Mouse (Mus musculus): ENCODE results near the gene Mysm1. TPM values are rescaled to one million over a fixed set of nuclear protein-coding genes. Genes with fewer than 3 reads are reported as not detected.
A peak's percentile ranks its signal among the peaks of the same experiment; 100 is the strongest.

Gene Mysm1
- polyA plus RNA-seq, 1 experiment from 2014 or later: 8.3 TPM

GRCm38 (mm10) chr4:95005251-95005830, 26.4 kb upstream of the Mysm1 start:
- WGBS (ENCODE audit: insufficient replicate concordance): 56% methylated on average over 6 of the region's 6 CpGs

DNA sequence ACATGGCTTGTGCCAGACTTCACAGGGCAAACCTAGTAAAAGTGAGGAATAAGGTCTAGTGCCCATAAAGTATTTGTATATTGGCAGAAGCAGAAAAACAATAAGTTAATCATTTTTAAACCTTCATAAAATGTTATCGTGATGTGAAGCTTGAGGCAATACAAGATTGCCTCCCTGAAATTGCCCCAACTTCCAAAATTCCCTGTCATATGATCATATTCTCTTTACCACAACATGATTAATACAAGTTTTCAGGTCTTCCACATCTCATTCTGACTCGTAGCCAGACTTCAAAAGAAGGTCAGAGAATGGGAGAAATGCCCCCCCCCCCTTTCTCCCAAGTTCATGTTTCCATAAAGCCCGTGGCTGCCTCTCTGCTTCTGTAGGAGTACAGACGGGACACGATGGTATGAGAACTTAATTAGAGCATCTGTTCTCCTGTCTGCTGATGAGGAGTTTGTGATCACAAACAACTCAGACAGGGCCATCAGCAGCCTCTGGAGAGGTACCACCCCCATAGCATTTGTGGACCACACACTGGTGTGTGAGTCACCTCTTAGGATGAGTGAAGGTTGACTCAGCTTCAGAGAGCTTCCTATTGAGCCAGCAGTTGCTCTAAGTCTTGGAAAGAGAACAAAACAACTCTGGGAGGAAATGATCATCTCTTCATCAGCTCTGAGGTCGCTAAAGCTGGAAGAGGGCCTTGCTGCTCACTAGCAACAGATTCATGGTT, 22.3 kb upstream of the Mysm1 start:
- no peak for DNase-seq
- H3K36me3 ChIP-seq: no peaks in the 10 kb centered on the region
- no peaks in the 10 kb centered on the region for H3K27me3 ChIP-seq
- 43% methylated on average over 6 of the region's 6 CpGs for WGBS (ENCODE audit: insufficient replicate concordance)
- H3K4me3 ChIP-seq (replicated peaks): no peak overlapping the region
- ATAC-seq (ENCODE audit: low read depth): no peak
- no peaks in the 10 kb centered on the region for H3K9me3 ChIP-seq (replicated peaks)
- H3K4me2 ChIP-seq: no peak overlapping the region
- H3K4me1 ChIP-seq (replicated peaks): no peaks in the 10 kb centered on the region
- H3K9ac ChIP-seq: no peak overlapping the region
- H3K27ac ChIP-seq: no peak overlapping the region

More at GRCm38 (mm10) chr4:95005251-95005830, 26.4 kb upstream of the Mysm1 start:
- Histone ChIP-seq H3K4me2 (no peak overlapping the region), H3K9ac (no peak overlapping the region), H3K27me3 (no peaks in the 10 kb centered on the region), H3K36me3 (no peaks in the 10 kb centered on the region), H3K4me3 (replicated peaks) (no peak overlapping the region), H3K27ac (no peak overlapping the region), H3K9me3 (replicated peaks) (no peaks in the 10 kb centered on the region), H3K4me1 (replicated peaks) (no peaks in the 10 kb centered on the region)
- no peak for ATAC-seq (ENCODE audit: low read depth)
- no peak for DNase-seq

GRCm38 (mm10) chr4:95000147-95000546, 21.2 kb upstream of the Mysm1 start:
- no peaks in the 10 kb centered on the region for H3K4me1 ChIP-seq (replicated peaks)
- H3K9ac ChIP-seq: no peak overlapping the region
- H3K9me3 ChIP-seq (replicated peaks): no peaks in the 10 kb centered on the region
- WGBS (ENCODE audit: insufficient replicate concordance): 70% methylated on average over 1 of the region's 1 CpGs
- no peak overlapping the region for H3K4me3 ChIP-seq (replicated peaks)
- DNase-seq (no peak), ATAC-seq (ENCODE audit: low read depth) (no peak)
- H3K27me3 ChIP-seq: no peaks in the 10 kb centered on the region
- no peaks in the 10 kb centered on the region for H3K36me3 ChIP-seq
- no peak overlapping the region for H3K27ac ChIP-seq
- H3K4me2 ChIP-seq: no peak overlapping the region

DNA sequence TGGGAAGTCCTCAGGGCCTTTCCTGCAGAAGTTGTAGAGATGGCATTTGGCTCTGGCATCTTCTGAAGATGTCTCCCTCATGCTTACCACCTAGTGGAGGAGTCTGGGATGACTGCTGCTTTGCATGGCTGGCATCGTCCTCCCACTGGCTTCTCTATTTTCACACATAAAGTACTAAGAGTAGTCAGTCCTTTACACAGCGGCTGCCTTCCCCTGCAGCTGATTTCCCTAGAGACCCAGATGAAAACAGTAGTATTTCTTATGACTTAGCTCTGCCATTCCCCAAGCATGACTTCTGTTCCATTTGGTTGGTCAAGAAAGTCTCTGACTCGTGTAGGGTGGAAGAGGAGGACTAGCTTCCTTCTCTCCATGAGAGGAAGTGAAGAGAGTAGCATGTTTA, 20.3 kb upstream of the Mysm1 start:
- Histone ChIP-seq H3K4me3 (replicated peaks) (no peak overlapping the region), H3K9me3 (replicated peaks) (no peaks in the 10 kb centered on the region), H3K4me1 (replicated peaks) (no peaks in the 10 kb centered on the region), H3K27ac (no peak overlapping the region), H3K4me2 (no peak overlapping the region), H3K36me3 (no peaks in the 10 kb centered on the region), H3K9ac (no peak overlapping the region), H3K27me3 (no peaks in the 10 kb centered on the region)
- ATAC-seq (ENCODE audit: low read depth) (no peak), DNase-seq (no peak)
- WGBS (ENCODE audit: insufficient replicate concordance): 51% methylated on average over 3 of the region's 3 CpGs

GRCm38 (mm10) chr4:94995862-94996261, 17.0 kb upstream of the Mysm1 start:
- Histone ChIP-seq H3K27ac (no peak overlapping the region), H3K4me1 (replicated peaks) (no peaks in the 10 kb centered on the region), H3K4me3 (replicated peaks) (no peak overlapping the region), H3K9me3 (replicated peaks) (no peaks in the 10 kb centered on the region), H3K9ac (no peak overlapping the region), H3K4me2 (no peak overlapping the region), H3K36me3 (no peaks in the 10 kb centered on the region), H3K27me3 (no peaks in the 10 kb centered on the region)
- WGBS (ENCODE audit: insufficient replicate concordance): 77% methylated on average over 4 of the region's 4 CpGs
- no peak for ATAC-seq (ENCODE audit: low read depth)
- no peak for DNase-seq

DNA sequence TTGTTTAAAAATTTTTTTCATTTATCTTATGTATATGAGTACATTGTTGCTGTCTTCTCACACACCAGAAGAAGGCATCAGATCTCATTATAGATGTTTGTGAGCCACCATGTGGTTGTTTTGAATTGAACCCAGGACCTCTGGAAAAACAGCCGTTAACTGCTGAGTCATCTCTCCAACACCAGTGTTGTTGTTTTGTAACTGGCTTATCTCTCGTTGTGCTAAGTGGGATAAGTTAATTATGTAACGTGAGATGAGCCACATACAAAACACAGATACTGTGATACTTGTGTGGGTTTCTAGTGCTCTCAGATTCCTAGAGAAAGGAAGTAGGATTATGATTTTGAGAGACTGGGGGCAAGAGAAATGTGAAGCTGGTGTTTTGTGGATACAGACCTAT, 11.3 kb upstream of the Mysm1 start:
- H3K4me3 ChIP-seq (replicated peaks): no peak overlapping the region
- H3K36me3 ChIP-seq: no peaks in the 10 kb centered on the region
- 12% methylated on average over 3 of the region's 3 CpGs for WGBS (ENCODE audit: insufficient replicate concordance)
- peaks cover 8% of the 10 kb centered on the region for H3K4me1 ChIP-seq (replicated peaks)
- no peak for DNase-seq
- no peaks in the 10 kb centered on the region for H3K27me3 ChIP-seq
- H3K27ac ChIP-seq: no peak overlapping the region
- no peak overlapping the region for H3K4me2 ChIP-seq
- ATAC-seq (ENCODE audit: low read depth): no peak
- H3K9me3 ChIP-seq (replicated peaks): no peaks in the 10 kb centered on the region
- H3K9ac ChIP-seq: no peak overlapping the region

GRCm38 (mm10) chr4:94987725-94988124, 8.8 kb upstream of the Mysm1 start:
- WGBS (ENCODE audit: insufficient replicate concordance): 44% methylated on average over 4 of the region's 4 CpGs
- H3K4me1 ChIP-seq (replicated peaks): peaks cover 8% of the 10 kb centered on the region
- H3K27ac ChIP-seq: no peak overlapping the region
- ATAC-seq (ENCODE audit: low read depth) (no peak), DNase-seq (no peak)
- H3K9me3 ChIP-seq (replicated peaks): no peaks in the 10 kb centered on the region
- H3K36me3 ChIP-seq: no peaks in the 10 kb centered on the region
- no peak overlapping the region for H3K9ac ChIP-seq
- H3K27me3 ChIP-seq: no peaks in the 10 kb centered on the region
- H3K4me3 ChIP-seq (replicated peaks): no peak overlapping the region
- no peak overlapping the region for H3K4me2 ChIP-seq

DNA sequence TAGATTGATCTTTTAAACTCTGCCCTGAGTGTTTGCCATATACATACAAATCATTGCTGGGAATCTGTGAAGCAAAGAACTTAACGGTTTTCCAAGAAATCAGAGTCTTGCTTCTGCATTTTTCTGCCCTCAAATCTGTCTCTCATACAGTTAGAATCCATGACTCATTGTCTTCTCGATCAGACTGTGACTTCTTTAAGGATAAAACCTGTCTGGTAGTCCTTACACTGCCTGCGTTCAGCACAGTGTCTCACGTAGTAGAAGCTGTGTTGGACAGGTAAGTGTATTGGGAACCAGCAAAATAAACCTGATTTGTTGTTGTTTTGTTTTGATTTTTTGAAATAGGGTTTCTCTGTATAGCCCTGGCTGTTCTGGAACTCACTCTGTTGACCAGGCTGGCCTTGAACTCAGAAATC, 608 bp upstream of the Mysm1 start:
- WGBS (ENCODE audit: insufficient replicate concordance): 39% methylated on average over 4 of the region's 4 CpGs
- ATAC-seq (ENCODE audit: low read depth) (no peak), DNase-seq (no peak)
- H3K4me2 ChIP-seq: peak overlapping the region; percentile 73
- H3K36me3 ChIP-seq: 0 out of 2 replicates have a peak, but pooled peaks cover 13% of the 10 kb centered on the region
- peak overlapping the region; percentile 64 for H3K27ac ChIP-seq
- no peaks in the 10 kb centered on the region for H3K27me3 ChIP-seq
- peaks cover 29% of the 10 kb centered on the region for H3K4me1 ChIP-seq (replicated peaks)
- H3K4me3 ChIP-seq (replicated peaks): peak overlapping the region; percentile 87
- H3K9me3 ChIP-seq (replicated peaks): no peaks in the 10 kb centered on the region
- peak overlapping the region; percentile 86 for H3K9ac ChIP-seq

DNA sequence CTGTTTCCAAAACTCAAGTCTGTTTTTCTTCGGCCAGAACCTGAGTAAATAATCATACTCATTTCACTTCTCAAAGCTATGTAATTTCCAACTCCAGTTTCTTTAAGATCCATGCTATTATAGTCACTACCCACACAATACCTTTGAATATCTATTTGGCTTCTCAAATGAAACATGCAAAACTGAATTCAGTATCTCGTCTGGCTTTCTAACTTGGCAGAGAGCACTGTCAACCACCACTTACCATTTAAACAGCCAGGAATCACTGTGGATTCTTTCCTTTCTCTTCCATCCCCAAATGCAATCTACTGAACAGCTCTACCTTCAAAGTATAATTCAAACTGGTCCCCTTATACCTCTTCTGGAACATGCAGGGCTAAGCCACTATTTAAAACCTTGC, 5.6 kb downstream of the Mysm1 start:
- Histone ChIP-seq H3K9me3 (replicated peaks) (no peaks in the 10 kb centered on the region), H3K27ac (no peak overlapping the region), H3K27me3 (no peaks in the 10 kb centered on the region), H3K36me3 (peaks cover 37% of the 10 kb centered on the region), H3K4me2 (no peak overlapping the region), H3K4me1 (replicated peaks) (peaks cover 20% of the 10 kb centered on the region), H3K4me3 (replicated peaks) (no peak overlapping the region), H3K9ac (no peak overlapping the region)
- no peak for ATAC-seq (ENCODE audit: low read depth)
- no peak for DNase-seq
- WGBS (ENCODE audit: insufficient replicate concordance): 74% methylated on average over 2 of the region's 2 CpGs

DNA sequence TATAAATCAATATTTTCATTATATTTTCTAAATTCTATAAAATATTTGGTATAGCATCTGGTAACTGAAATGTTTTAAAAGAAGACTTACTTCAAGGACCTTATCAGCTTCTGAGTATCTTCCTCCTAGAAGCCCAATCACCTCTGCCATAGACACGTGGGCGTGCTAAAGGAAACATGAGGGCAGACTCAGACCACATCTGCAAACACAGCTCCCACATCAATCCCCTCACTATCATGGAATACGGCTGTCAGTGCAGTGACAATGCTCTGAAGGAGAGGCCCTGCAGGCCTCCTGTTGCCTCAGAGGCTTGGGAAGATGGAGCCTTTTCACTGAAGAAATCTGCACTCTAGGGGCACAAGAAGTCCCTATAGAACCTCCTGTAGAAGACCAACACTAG, 26.1 kb downstream of the Mysm1 start:
- no peak overlapping the region for H3K4me3 ChIP-seq (replicated peaks)
- WGBS (ENCODE audit: insufficient replicate concordance): 54% methylated on average over 3 of the region's 3 CpGs
- ATAC-seq (ENCODE audit: low read depth): no peak
- no peak overlapping the region for H3K4me2 ChIP-seq
- no peaks in the 10 kb centered on the region for H3K27me3 ChIP-seq
- no peaks in the 10 kb centered on the region for H3K4me1 ChIP-seq (replicated peaks)
- no peak overlapping the region for H3K27ac ChIP-seq
- peaks cover 59% of the 10 kb centered on the region for H3K36me3 ChIP-seq
- DNase-seq: no peak
- H3K9ac ChIP-seq: no peak overlapping the region
- H3K9me3 ChIP-seq (replicated peaks): no peaks in the 10 kb centered on the region

- ATAC-seq (ENCODE audit: low read depth) (no peak), DNase-seq (no peak)
- H3K9me3 ChIP-seq (replicated peaks): no peaks in the 10 kb centered on the region
- no peak overlapping the region for H3K9ac ChIP-seq
- H3K27me3 ChIP-seq: no peaks in the 10 kb centered on the region
- H3K4me1 ChIP-seq (replicated peaks): no peaks in the 10 kb centered on the region
- no peak overlapping the region for H3K27ac ChIP-seq
- H3K4me2 ChIP-seq: no peak overlapping the region
- 67% methylated on average over 11 of the region's 11 CpGs for WGBS (ENCODE audit: insufficient replicate concordance)
- peaks cover 35% of the 10 kb centered on the region for H3K36me3 ChIP-seq
- no peak overlapping the region for H3K4me3 ChIP-seq (replicated peaks)
These were observed 37.6 kb downstream of the Mysm1 start for GRCm38 (mm10) chr4:94941221-94941855.

GRCm38 (mm10) chr4:94928743-94929142, 50.2 kb downstream of the Mysm1 start, which contains the start of gene Eqtn:
Gene Eqtn, minus strand, starts transcription at chr4:94928843.
- no peak for ATAC-seq (ENCODE audit: low read depth)
- no peak within 1 kb of the TSS for H3K4me2 ChIP-seq
- no peak for DNase-seq
- no peaks in the 10 kb centered on the region for H3K9me3 ChIP-seq (replicated peaks)
- no peak within 1 kb of the TSS for H3K9ac ChIP-seq
- H3K27me3 ChIP-seq: no peaks in the 10 kb centered on the region
- H3K4me3 ChIP-seq (replicated peaks): no peak within 1 kb of the TSS
- no peaks in the 10 kb centered on the region for H3K36me3 ChIP-seq
- H3K4me1 ChIP-seq (replicated peaks): no peaks in the 10 kb centered on the region
- no peak within 1 kb of the TSS for H3K27ac ChIP-seq
